Mouse (Mus musculus): ENCODE results near the gene Smg9.
A peak's percentile ranks its signal among the peaks of the same experiment; 100 is the strongest.
"Not testable (repeated sequence)": the region's sequence is repeated elsewhere in the genome, so short reads cannot be mapped to it uniquely, and the experiment has no call there.

The Smg9 gene

DNA sequence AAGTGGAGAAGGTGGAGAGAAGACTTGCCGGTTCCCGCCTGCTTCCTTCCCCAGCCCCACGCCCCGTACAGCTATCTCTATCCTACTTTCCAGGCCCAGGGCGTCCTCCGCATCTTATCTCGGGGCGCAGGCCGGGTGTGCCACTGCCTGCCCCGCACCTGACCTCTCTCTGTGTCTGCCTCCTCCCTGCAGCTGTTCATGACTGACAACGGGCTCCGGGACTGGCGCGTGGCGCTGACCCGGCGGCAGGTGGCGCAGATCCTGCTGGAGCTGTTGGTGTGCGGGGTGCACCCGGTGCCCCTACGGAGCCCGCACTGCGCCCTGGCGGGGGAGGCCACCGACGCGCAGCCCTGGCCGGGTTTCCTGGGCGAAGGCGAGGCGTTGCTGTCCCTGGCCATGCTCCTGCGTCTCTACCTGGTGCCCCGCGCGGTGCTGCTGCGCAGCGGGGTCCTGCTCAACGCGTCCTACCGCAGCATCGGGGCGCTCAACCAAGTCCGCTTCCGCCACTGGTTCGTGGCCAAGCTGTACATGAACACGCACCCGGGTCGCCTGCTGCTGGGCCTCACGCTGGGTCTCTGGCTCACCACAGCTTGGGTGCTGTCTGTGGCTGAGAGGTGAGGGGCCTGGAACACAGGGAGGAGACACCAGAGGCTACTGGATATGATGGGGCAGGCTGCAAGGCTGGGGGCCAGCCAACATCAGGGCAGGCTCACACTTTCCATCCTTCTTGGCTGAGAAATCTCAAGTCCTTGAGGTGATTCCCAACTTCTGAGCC is 22.1 kb upstream of the Smg9 start:
- DNase-seq (ENCODE audit: low spot score), result peak; percentile 24

DNA sequence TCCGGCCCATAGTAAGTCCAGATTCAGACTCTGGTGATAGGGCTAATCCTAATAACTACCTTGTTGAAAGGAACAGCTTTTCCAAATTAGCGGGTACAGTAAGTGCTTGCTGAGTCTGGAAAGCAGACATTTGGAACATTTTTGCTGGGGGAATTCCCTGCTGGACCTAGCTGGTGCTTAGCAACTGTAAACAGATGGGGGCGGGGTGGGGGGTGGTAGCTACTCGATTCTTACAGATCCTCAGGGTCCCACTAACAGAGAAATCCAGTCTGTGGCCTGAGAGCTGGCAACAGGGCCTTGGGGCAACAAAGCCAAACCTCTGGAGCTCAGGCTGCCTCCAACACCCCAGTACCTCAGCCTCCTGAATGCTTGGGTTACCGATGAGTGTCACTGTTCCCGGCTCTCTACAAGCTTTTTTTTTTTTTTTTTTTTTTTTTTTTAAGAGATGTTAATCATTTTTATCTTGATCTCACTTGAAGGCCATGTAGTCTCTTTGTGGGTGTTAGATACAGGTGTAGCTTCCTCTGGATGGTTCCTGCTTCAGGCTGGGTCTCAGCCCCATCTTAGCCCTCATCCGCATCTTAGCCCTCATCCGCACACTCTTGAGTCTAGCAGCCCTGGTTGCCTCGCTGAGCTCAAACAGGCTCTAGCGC is 21.2 kb upstream of the Smg9 start:
- DNase-seq (ENCODE audit: low spot score), result no peak

DNA sequence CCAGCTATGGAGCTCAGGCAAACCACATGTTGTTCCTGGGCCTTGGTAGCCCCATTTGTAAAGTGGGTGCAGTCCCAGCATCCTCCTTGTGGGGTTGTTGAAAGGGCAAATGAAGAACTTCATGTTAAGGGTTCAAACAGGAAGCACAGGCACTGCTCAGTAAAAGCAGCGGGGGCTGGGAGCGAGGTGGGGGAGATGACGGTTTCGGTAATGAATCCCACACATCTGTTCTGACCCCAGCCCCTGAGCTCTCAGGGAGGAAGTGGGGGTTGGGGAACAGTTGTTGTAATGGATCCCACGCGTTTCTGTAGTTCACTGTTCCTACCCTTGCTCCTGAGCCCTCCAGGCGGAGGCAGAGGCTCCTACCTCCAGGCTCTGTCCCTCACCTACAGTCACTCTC is 19.5 kb upstream of the Smg9 start:
- DNase-seq (ENCODE audit: low spot score), result no peak

DNA sequence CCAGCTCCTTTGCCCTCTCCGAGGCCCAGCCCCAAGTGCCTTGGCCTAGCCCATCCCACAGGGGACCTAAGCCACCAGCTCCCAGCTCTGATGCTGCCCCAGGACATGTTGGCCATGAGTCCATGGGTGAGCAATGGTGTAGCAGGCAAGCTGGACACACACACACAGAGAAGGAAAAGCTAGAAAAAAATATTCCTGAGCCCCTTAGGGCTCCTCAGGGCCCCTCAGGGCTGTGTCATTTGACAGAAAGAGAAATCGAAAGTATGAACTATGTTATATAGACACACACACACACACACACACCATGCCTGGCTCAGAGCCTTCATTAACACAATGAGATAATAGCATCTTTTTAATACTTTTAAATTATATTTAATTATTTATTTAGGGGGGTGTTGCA is 19.0 kb upstream of the Smg9 start:
- no peak for DNase-seq (ENCODE audit: low spot score)

DNA sequence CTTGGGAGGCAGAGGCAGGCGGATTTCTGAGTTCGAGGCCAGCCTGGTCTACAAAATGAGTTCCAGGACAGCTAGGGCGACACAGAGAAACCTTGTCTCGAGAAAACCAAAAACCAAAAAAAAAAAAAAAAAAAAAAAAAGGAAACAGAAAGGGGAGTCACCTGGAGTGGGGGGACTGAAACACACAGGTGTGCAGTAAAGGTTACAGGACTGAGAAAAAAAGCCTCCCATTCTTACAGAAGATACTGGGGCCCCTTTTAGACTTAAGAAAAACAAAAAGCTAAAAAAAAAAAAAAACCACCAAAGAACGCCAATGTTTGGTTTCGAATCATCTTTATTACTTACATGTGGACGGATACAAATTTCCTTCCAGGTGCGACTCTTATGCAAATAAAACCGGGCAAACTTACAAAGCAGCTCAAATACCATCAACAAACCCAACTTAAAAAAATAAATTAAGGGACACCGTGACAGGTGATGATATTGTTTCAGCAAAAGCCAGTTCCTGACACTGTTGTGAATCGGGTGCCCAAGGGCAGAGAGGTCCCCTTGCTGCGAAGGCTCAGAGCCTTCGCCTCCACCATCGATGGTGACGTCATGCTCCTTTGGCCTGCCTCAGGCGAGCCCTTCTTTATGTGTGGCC is 16.6 kb upstream of the Smg9 start:
- DNase-seq (ENCODE audit: low spot score), result no peak

DNA sequence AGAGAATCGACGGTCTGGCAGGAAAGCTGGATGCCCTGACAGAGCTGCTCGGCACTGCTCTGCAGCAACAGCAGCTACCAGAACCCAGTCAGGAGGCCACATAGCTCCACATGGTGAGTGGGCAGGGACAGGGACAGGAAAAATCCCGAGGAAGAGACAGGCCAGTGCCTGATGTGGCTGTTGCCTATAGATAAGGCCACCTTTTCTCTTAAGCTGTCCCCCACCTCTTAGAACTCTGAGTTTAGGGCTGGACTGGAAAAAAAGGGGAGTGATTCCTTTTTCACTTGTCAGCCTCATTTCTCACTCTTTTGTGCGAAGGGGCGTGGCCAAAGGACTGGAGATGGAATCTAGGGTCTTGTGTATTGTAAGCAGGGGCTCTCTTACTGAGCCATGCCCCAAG is 15.3 kb upstream of the Smg9 start:
- no peak for DNase-seq (ENCODE audit: low spot score)

DNA sequence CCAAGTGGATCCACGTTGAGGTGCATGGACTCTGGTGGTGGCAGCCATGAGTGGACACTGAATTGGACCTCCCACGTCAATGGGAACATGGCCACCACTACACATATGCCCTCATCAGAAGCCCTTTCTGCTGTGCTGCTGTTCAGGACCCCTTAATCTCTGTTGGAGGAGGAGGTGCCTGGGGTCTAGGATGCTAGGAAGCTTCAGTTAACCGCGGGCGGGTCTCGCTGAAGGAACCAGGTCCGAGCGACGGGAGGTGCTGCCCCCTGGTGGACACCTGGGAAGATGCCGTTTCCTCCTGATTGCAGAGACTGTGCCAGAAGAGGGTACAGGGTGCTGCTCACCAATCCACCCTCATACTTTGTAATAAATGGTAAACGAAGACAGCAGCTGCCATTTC is 14.6 kb upstream of the Smg9 start:
- DNase-seq (ENCODE audit: low spot score), result no peak

DNA sequence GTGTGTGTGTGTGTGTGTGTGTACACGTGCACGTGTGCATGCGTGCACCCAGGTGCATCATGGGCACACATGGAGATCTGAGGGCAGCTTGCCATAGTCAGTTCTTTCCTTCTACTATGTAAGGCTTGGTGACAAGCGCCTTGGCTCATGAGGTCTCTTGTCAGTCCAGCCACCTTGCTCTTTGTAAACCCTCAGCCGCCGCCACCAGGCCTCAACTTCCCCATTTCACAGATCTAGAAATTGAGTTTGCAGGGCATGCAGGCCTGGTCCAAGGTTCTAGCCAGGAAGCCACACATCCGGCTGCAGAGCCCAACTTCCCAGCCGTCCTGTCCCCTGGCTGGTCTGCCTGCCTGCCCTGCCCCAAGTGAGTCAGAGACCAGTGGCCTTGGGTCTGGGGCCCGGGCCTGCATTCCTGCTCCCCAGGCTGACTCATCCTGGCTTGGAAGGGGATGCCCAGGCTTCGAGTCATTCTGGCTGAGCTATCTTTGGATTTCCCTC is 12.3 kb upstream of the Smg9 start:
- no peak for DNase-seq (ENCODE audit: low spot score)

DNA sequence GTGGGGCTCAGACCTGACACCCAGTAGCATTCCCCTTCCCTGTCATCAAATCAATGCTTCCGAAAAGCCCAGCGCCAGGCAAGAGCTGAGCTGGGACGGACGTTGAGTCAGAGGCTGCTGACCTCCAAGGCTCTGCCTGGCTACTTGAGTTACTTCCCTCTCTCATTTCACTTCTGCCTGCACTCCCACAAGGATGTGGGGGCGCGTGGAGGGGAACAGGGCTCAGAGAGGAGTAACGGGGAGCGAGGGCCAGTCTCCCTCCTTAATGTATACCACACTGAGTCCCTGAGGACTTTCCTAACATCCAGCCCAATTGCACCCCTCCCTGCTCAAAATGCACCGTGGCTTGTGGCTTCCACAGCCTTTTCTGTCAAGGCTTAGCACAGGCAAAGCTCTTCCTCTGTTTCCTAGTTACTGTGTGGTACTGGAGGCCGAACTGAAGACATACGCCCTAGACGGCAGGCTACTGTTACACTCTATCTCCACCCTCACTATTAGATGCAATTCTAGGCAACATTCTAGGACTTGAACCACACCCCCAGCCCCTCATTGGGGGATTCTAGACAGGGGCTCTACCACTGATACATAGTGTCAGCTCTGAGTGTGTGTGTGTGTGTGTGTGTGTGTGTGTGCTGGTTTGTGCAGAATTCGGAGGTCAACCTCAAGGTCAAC is 9.8 kb upstream of the Smg9 start:
- no peak for DNase-seq (ENCODE audit: low spot score)

DNA sequence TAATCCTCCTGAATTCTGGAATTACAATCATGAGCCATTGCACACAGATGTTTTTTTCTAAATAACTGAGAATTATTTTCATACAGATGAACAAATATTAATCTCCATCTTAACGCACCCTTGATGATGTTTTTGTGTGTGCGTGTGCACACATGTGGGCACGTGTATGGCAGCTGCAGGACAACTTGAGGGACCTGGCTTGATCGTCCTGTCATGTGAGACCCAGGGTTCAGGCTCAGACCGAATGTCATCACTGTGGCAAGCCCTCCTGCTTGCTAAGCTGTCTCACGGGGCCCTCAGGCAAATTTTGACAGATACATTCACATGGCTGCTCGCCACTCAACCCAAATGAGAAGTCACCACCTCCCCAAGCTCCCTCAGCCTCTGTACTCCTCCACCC is 8.9 kb upstream of the Smg9 start:
- DNase-seq (ENCODE audit: low spot score), result no peak

DNA sequence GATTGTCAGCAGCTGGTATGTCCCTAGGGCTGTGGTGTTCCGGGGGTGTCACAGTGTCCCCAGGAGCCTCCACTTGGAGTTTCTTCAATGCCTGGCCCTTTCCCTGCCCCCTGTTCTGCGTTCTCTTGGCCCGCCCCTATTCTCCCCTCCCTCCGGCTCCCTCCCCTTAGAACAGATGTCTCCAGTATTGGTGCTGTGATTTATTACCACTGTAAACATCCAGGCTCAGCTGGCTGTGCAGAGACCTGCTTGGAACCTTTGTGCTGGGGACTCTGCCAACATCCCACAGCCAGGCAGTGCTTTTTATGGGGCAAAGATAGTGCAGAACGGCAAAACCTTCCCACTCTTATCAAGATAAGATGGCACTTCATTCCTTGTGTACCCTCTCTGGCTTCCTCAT is 8.3 kb upstream of the Smg9 start:
- no peak for DNase-seq (ENCODE audit: low spot score)

DNA sequence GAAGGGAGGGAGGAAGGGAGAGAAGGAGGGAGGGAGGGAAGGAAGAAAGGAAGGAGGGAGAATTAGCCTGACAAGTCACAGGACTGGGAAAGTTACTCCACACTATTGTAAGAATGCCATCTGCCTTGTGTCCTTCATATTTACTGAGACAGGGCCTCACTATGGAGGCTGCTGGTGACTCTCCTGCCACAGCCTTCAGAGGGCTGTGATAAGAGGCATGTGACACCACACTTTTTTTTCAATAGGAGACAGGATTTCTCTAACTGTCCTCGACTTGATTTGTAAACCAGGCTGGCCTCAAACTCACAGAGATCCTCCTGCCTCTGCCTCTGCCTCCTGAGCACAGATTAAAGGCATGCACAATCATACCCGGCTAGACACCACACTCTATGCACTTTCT is 7.7 kb upstream of the Smg9 start:
- DNase-seq (ENCODE audit: low spot score), result no peak

DNA sequence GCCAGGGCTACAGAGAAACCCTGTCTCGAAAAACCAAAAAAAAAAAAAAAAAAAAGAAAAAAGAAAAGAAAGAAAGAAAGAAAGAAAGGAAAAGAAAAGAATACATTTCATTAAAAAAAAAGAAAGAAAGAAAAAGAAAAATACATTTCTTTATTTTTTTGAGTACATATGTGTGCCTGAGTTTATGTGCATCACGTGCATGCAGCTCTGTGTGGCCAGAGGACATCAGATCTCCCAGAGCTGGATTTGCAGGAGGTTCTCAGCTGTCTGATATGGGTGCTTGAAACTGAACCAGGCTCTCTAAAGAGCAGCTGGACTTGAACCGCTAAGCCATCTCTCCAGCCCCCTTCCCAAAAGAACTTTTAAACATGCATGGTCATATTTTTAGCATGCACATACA is 5.4 kb upstream of the Smg9 start:
- DNase-seq (ENCODE audit: low spot score), result no peak

DNA sequence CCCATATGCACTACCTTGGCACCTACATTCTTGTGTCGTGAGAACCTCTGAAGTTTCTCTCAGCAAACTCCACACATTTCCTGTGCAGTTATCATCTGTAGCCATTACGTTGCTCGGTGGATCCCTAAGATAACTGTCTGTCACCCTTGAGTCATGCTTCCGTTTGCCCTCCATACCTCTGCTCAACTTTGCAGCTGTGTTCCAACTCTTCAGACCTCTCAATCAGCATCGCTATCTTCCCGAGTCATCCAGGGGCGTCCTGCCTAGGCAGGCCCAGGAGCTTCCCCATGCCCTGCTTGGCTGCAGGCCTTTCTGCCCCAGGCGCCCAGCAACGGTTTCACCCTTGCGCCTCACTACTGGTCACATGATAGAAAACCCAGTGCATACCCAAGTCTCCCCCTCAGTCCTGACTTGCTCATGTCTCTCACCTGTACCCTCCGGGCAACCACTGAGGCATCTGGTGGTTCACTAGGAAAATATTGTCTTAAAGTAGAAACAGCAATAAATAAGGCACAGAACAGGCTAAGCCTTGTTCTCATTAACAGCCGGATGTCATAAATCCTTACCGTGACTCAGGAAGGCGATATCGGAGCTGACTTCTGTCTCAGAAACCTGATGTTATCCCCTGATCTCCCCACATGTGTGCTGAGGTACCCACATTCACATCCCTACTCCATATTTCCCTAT is 4.8 kb upstream of the Smg9 start:
- no peak for DNase-seq (ENCODE audit: low spot score)

DNA sequence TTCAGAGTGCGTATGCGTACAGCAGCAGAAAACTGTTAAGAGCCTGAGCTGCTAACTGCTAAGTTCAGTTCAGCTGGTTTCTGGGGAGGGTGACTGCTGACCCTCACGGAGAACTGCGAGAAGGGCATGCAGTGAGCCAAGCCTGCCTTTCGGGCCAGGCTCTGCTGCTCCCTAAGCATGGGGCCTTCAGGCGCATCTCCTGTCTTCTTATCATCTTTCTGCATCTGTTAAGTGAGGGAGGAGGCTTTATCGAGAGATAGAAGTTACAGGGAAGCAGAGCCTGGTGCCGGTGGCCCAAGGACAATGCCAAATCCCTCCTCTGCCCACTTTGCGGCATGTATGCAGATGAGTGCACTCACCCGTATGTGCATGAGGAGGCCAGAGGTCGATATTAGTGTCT is 2.6 kb upstream of the Smg9 start:
- no peak for DNase-seq (ENCODE audit: low spot score)

DNA sequence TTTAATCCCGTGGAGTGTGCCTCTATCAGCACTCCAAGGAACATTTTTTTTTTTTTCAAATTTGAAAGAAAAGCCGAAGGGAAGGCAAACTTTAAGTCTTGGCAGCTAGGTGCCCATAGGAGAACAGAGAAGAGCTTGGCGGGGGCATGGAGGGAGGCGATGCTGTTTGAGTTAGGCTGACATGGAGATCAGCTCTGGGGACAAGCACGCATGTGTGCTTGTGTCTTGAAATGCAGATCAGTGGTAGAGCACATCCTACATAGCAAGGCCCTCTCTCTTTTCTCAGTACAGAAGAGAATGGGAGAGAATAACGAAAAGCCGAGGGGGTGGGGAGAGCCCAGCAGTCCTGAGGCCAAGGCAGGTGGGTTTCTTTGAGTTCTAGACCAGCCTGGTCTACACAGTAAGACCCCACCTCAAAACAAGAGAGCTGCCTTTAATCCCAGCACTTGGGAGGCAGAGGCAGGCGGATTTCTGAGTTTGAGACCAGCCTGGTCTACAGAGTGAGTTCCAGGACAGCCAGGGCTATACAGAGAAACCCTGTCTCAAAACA is 980 bp upstream of the Smg9 start:
- DNase-seq (ENCODE audit: low spot score), result no peak

DNA sequence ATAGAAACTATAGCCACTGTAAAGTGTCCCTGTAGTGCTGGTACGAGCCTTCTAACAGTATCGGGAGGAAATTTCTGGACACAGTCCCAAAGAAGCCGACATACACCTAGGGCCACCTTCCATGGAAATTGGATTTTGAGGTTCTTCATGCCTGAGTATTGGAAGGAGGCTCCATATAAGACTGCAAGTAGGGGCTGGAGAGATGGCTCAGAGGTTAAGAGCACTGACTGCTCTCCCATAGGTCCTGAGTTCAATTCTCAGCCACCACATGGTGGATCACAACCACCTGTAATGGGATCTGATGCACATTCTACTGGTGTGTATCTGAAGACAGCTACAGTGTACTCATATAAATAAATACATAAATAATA is 648 bp downstream of the Smg9 start:
- no peak for DNase-seq (ENCODE audit: low spot score)

DNA sequence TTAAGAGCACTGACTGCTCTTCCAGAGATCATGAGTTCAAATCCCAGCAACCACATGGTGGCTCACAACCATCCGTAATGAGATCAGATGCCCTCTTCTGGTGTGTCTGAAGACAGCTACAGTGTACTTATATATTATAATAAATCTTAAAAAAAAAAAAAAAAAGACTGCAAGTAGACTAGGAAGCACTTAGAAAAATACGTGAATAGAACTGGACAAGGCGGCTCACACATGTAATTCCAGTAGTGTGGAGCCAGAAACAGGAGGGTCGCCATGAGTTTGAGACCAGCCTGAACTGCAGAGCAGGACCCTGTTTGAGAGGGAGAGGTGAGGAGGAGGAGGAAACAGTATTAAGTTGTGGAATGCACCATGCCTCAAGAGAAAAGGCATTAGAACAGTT is 1.1 kb downstream of the Smg9 start:
- not testable (repeated sequence) for DNase-seq (ENCODE audit: low spot score)

DNA sequence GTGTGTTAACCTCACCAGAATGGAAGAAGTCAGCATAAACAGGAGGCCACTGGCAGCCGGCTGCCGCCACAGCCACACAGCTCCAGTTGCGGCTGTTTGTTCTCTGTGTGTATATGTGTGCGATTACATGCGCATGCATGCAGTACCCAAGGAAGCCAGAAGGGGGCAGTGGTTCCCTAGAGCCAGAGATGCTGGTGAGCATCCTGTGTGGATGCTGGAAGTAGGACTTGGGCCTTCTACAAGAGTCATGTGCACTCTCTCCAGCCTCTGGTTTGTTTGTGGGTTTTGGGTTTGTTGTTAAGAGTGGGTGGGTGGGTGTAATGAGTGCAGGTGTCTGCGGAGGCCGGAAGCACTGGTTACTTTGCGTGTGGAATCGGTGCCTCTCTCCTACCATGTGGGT is 3.4 kb downstream of the Smg9 start:
- DNase-seq (ENCODE audit: low spot score), result no peak

DNA sequence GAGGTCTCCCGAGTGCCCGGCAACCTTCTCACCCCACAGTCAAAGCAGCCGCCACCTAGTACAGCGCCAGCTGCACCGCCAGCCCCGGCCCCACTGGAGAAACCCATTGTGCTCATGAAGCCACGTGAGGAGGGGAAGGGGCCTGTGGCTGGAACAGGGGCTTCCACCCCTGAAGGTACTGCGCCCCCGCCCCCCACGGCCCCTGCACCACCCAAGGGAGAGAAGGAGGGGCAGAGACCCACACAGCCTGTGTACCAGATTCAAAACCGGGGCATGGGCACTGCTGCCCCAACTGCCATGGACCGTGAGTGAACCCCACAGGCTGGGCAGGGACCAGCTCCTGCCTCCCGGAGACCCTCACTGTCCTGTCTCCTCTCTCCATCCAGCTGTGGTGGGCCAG is 6.2 kb downstream of the Smg9 start:
- DNase-seq (ENCODE audit: low spot score), result no peak

DNA sequence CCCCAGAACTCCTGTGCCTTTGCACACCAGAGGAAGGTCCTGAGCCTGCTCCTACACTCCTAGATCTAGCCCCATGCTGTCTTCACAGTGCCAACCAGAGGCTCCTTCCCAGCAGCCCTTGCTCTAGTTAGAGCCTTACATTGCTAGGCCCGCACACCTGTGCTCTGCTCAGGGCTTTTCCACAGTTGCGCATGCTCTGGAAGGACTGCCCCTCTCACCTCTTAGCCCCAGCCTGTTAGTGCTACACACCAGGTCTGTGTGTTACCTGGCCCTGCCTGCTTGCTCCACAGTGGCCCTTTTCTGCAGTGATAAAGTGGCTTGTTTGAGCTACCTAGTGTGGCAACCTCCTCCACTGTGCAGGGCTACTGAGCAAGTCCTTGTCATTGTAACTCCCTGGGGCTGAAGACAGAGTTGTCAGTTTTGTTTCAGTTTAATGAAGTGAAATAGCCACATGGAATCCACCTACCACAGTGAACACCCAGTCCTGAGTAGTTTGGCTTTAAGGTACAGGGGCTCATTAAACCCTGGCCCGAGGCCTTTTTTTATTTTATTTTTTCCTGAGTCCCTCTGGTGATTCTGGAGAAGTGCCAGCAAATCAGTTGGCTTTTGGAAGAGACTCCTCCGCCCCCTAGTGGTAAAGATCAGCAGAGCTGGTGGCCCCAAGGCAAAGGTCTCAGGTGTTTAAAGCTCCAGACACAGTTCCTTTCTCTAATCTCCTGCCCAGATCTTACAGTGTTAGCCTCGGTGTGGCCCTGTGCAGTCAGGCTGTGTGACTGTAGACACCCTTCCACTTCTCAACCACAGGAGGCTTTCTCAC is 7.3 kb downstream of the Smg9 start:
- DNase-seq (ENCODE audit: low spot score), result no peak
